Mouse (Mus musculus) spleen, adult 2 months (tissue): ENCODE measurements at regions not wholly inside any gene's neighbourhood (a gene's known extent, or its start where the extent isn't known, plus 50 kb on each side); places are given as distances from the start of the nearest gene placed in this dataset.

Experiments
- DNase-seq, 2 experiments: peaks; one replicate each; pipeline versions ENCODE4 v3.0.0 to v3.0.0-alpha.2; 2012 to 2021; ENCODE audit warnings: low spot score in 2 of 2, low read depth in 1 of 2
- H3K27ac ChIP-seq: fragments of 200-500 bp; 2 replicates; pipeline ENCODE4 v1.5.1; 2012; ENCODE audit warnings: low read length, inconsistent platforms; ENCODE audit not compliant: insufficient read depth
- H3K27me3 ChIP-seq: fragments of 200-500 bp; 2 replicates; pipeline ENCODE4 v1.6.1; 2012; ENCODE audit warnings: mild to moderate bottlenecking, moderate library complexity, low read length, inconsistent platforms; ENCODE audit not compliant: control insufficient read depth, insufficient read depth
- H3K36me3 ChIP-seq: fragments of 200-500 bp; 2 replicates; pipeline ENCODE4 v1.6.1; 2012; ENCODE audit warnings: mild to moderate bottlenecking, low read length, inconsistent platforms; ENCODE audit not compliant: control insufficient read depth, insufficient read depth
- H3K4me1 ChIP-seq: fragments of 200-500 bp; 2 replicates; pipeline ENCODE4 v1.6.1; 2011; ENCODE audit warnings: inconsistent platforms; ENCODE audit not compliant: control insufficient read depth, insufficient read depth, insufficient read length
- H3K4me3 ChIP-seq: fragments of 200-500 bp; 2 replicates; pipeline ENCODE4 v1.5.1; 2011; ENCODE audit warnings: mild to moderate bottlenecking, inconsistent platforms; ENCODE audit not compliant: insufficient read depth, insufficient read length; ENCODE audit errors: extremely low read depth
- CTCF ChIP-seq: fragments of 200-500 bp; IDR thresholded peaks from 2 replicates; pipeline ENCODE4 v1.5.1; 2011; ENCODE audit warnings: mild to moderate bottlenecking, inconsistent platforms; ENCODE audit not compliant: insufficient read depth, insufficient read length, insufficient replicate concordance; ENCODE audit errors: extremely low read depth
- POLR2A ChIP-seq: fragments of 200-500 bp; IDR thresholded peaks from 2 replicates; pipeline ENCODE4 v1.6.1; 2011; ENCODE audit warnings: low read depth, low read length, inconsistent platforms
- WGBS: fragments of 180-500 bp; shearing (Covaris S2); methylation state at CpG from one replicate; pipeline ENCODE4 v1.1.7; 2018; 5-methylcytosine and 5-hydroxymethylcytosine counted together

DNA sequence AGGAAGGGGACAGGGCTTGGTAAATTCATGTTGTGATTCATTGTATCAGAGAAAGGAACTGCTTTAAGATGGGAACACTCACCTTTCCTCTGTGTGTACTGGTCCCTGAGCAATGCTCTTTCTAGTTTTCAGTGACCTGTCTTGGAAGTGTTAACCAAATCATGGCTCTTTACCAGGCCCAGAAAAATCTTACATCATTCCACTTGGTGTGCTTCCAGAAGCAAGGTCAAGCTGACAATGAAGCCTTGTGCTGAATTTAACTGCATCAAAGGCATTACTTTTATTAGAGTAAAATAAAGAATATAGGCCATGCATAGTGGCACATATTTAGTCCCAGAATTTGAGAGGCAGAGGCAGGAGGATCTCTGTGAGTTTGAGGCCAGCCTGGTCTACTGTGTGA, 75.4 kb upstream of the Hmgn3 start:
- H3K4me3 ChIP-seq = no peak overlapping the region
- no peaks in the 10 kb centered on the region for H3K36me3 ChIP-seq
- TF ChIP-seq POLR2A (no peak), CTCF (no peak)
- H3K27me3 ChIP-seq = no peaks in the 10 kb centered on the region
- no peaks in the 10 kb centered on the region for H3K4me1 ChIP-seq
- no peak overlapping the region for H3K27ac ChIP-seq
- DNase-seq = no peak

DNA sequence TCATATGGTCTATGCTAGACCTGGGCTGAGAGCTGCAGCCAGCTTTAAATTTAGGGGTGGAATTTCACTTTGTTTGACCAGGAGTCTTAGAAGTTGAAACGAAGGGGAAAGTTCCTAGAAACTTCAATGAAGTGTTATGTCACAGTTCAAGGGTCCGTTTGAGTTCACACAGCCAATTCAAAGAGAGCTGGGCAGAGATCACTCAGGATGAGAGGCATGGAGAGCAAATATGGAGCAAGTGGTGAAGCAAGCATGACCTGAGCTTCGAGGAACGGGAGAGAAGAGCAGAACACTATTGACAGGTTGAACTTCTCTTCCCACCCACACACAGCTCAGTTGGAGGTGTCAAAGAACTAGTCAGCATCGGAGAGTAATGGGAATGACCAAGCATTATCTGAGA, 56.1 kb upstream of the Hmgn3 start:
- Histone ChIP-seq H3K27me3 (no peaks in the 10 kb centered on the region), H3K27ac (no peak overlapping the region), H3K4me1 (no peaks in the 10 kb centered on the region), H3K4me3 (no peak overlapping the region), H3K36me3 (no peaks in the 10 kb centered on the region)
- 83% methylated on average over 5 of the region's 5 CpGs for WGBS
- DNase-seq = no peak
- no peak for TF ChIP-seq CTCF
- TF ChIP-seq POLR2A = no peak

DNA sequence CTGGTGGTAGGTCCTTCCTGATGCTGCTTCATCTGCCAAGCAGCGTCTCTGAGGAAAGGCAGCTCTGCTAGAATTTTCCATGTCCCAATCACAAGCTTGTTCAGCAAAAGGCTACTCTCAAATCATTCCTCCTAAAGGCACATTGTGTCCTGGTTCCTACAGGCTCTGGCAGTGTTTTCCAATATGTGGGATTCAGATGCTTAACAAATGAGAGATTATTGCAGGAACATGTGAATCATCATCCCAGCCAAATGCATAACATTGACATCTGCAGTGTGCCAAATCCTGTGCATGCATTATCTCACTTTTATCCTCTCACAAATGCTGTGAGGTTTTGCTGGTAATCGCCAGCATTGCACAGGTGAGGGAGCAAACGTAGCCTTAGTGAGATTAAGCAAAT, 53.3 kb upstream of the Hmgn3 start:
- Histone ChIP-seq H3K36me3 (no peaks in the 10 kb centered on the region), H3K27ac (no peak overlapping the region), H3K27me3 (no peaks in the 10 kb centered on the region), H3K4me3 (no peak overlapping the region), H3K4me1 (no peaks in the 10 kb centered on the region; the same call in 1 of the 2 replicates)
- TF ChIP-seq POLR2A = no peak
- no peak for TF ChIP-seq CTCF
- whole genome bisulfite sequencing = 90% methylated on average over 3 of the region's 3 CpGs
- no peak for DNase-seq

DNA sequence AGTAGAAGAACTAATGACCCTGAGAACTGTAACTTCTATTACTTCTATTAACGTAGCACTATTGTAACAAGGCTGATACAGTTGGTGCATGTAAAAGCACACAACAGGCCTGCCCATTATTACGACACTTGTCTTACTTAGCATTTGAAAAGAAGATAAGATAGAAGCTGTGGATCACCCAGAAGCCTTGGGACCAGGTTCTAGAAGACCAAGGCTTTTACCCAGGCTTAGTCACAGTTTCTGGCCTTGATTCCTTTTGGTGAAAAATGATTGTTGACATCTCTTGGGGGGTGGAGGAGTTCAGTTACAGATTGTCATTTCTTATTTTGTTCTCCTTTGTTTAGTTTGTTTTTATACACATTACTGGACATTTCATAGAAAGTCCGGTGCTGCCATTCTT, 52.7 kb upstream of the Hmgn3 start:
- H3K27ac ChIP-seq = no peak overlapping the region
- no peaks in the 10 kb centered on the region; the same call in 1 of the 2 replicates for H3K4me1 ChIP-seq
- WGBS = 91% methylated on average over 3 of the region's 3 CpGs
- H3K36me3 ChIP-seq = no peaks in the 10 kb centered on the region
- H3K27me3 ChIP-seq = no peaks in the 10 kb centered on the region
- TF ChIP-seq CTCF (no peak), POLR2A (no peak)
- no peak for DNase-seq
- H3K4me3 ChIP-seq = no peak overlapping the region

DNA sequence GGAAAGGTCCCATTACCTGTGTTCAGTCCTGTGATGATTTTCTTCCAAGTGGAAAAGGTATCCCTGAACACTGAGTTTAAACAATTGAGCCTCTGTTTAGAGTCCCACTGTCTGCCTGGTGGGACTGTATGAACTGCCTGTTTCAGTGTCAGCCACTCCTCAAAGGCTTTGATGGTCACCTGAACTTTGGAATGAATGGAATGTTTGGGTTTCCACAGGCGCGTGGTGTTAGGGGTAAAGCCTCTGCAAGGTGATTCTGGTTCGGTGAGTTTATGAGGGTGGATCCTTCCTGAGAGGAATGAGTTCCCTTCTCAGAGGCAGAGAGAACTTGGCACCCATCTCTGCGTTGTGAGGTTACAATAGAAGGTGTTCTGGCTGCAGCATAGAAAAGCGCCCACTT, 50.5 kb upstream of the Hmgn3 start:
- Histone ChIP-seq H3K27me3 (no peaks in the 10 kb centered on the region), H3K36me3 (no peaks in the 10 kb centered on the region), H3K27ac (no peak overlapping the region), H3K4me3 (no peak overlapping the region), H3K4me1 (no peaks in the 10 kb centered on the region; the same call in 1 of the 2 replicates)
- no peak for DNase-seq
- WGBS = 91% methylated on average over 5 of the region's 5 CpGs
- TF ChIP-seq CTCF (no peak), POLR2A (no peak)
